Comparison of ENCODE assay signal across 17 mouse cellular contexts in the genomic region with DNA sequence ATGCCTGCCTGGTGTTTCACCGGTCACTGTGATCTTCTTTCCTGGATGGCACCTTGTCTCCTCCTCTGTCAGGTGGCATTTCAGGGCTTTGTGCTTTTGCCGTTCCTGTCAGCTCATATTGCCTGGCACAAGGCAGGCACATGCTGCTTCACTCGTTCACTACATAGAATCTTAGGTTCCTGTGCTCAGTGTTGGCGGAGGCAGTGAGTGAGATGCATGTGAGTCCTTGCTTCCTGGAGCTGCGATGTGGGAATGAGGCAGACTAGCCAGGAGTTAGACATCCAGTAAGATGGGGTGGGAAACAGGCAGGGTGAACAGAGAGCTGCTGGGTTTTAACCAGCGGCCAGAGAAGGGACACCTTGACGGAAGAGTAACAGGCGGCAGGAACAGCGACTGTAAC.
A peak's percentile ranks its signal among the peaks of the same experiment; 100 is the strongest.
DNase-seq lines count a peak whose midpoint lies in the region; ATAC-seq and TF ChIP-seq lines count a peak whose summit lies in the region.
"Had no signal": no experiment of that assay in that cellular context is flagged by ENCODE, and none has a peak within 500 bp of the region (broad histone marks: within the 10 kb centered on the region; RNA-seq: fewer than 3 reads in every experiment).

No protein-coding gene starts in this region.

- no peak overlapping the region for H3K27ac ChIP-seq in forebrain, embryonic 13.5 days
- no peak overlapping the region for H3K27ac ChIP-seq in forebrain, embryonic 16.5 days (ENCODE audit: low read length)
- H3K27ac ChIP-seq in kidney, postnatal 0 days = no peak overlapping the region
- H3K27ac ChIP-seq: forebrain, embryonic 10.5 days; heart, embryonic 10.5 days; liver, embryonic 12.5 days had no signal

- H3K4me1 ChIP-seq in forebrain, embryonic 13.5 days = peaks cover 39% of the 10 kb centered on the region
- peaks cover 13% of the 10 kb centered on the region for H3K4me1 ChIP-seq in forebrain, embryonic 16.5 days (replicated peaks; ENCODE audit: control insufficient read depth, insufficient read depth, low read length)
- H3K4me1 ChIP-seq in kidney, postnatal 0 days (replicated peaks; ENCODE audit: insufficient read depth, low read length) = peaks cover 25% of the 10 kb centered on the region

- 86% methylated on average over 9 of the region's 9 CpGs for WGBS in forebrain, embryonic 13.5 days
- WGBS in forebrain, embryonic 16.5 days = 84% methylated on average over 9 of the region's 9 CpGs
- 66% methylated on average over 9 of the region's 9 CpGs for WGBS in kidney, postnatal 0 days

- H3K9ac ChIP-seq in forebrain, embryonic 13.5 days = peak overlapping the region; percentile 35; the same call in 1 of the 2 replicates
- no peak overlapping the region for H3K9ac ChIP-seq in forebrain, embryonic 16.5 days (replicated peaks; ENCODE audit: low read depth, low read length)
- H3K9ac ChIP-seq in kidney, postnatal 0 days (ENCODE audit: low read depth, low read length) = 0 out of 2 replicates have a peak overlapping the region, but pooled peaks have one; percentile 47
- H3K9ac ChIP-seq: liver, embryonic 12.5 days had no signal

- no peaks in the 10 kb centered on the region for H3K27me3 ChIP-seq in forebrain, embryonic 13.5 days
- H3K27me3 ChIP-seq in forebrain, embryonic 16.5 days (replicated peaks; ENCODE audit: control insufficient read depth, insufficient read depth, low read length) = no peaks in the 10 kb centered on the region
- no peaks in the 10 kb centered on the region for H3K27me3 ChIP-seq in kidney, postnatal 0 days (ENCODE audit: insufficient read depth, low read length)

- H3K4me3 ChIP-seq in forebrain, embryonic 13.5 days = no peak overlapping the region
- no peak overlapping the region for H3K4me3 ChIP-seq in forebrain, embryonic 16.5 days (replicated peaks; ENCODE audit: low read length)
- no peak overlapping the region for H3K4me3 ChIP-seq in kidney, postnatal 0 days (replicated peaks; ENCODE audit: low read depth, low read length)
- H3K4me3 ChIP-seq: heart, embryonic 10.5 days; liver, embryonic 12.5 days had no signal

- H3K9me3 ChIP-seq in forebrain, embryonic 13.5 days (replicated peaks) = no peaks in the 10 kb centered on the region
- no peaks in the 10 kb centered on the region for H3K9me3 ChIP-seq in forebrain, embryonic 16.5 days (ENCODE audit: control insufficient read depth, low read length)
- H3K9me3 ChIP-seq in kidney, postnatal 0 days (replicated peaks; ENCODE audit: low read length) = no peaks in the 10 kb centered on the region
- H3K9me3 ChIP-seq: forebrain, embryonic 10.5 days; heart, embryonic 10.5 days; liver, embryonic 12.5 days had no signal

- no peak for ATAC-seq in forebrain, embryonic 13.5 days
- ATAC-seq in forebrain, embryonic 16.5 days = no peak
- no peak for ATAC-seq in kidney, postnatal 0 days (replicated peaks; ENCODE audit: low FRiP score, low read depth)
- ATAC-seq: intestine, embryonic 16.5 days; liver, embryonic 12.5 days; lung, postnatal 0 days had no signal

- H3K36me3 ChIP-seq in forebrain, embryonic 13.5 days (ENCODE audit: poor library complexity, severe bottlenecking) = no peaks in the 10 kb centered on the region
- no peaks in the 10 kb centered on the region for H3K36me3 ChIP-seq in forebrain, embryonic 16.5 days (ENCODE audit: control insufficient read depth, insufficient read depth)
- no peaks in the 10 kb centered on the region for H3K36me3 ChIP-seq in kidney, postnatal 0 days (ENCODE audit: insufficient read depth, low read length)
- H3K36me3 ChIP-seq: heart, embryonic 10.5 days; liver, embryonic 12.5 days had no signal

- TF ChIP-seq CTCF in kidney, postnatal 0 days (IDR thresholded peaks at IDR 0.05; ENCODE audit: low read depth) = no peak

- DNase-seq in kidney, postnatal 0 days (ENCODE audit: low spot score) = no peak
- no peak for DNase-seq in kidney, adult 9 months
- DNase-seq in right cerebral cortex, adult 18-20 months = peak; percentile 71
- no peak for DNase-seq in right cerebral cortex, postnatal 14 days
- peak; percentile 57 to 73 for DNase-seq in right cerebral cortex, postnatal 36 days (ENCODE audit: low spot score in 2 of 2)
- no peak for DNase-seq in lung, adult 18-20 months
- DNase-seq: cerebellum, adult 11-12 months; embryo, embryonic 11 days; gastrocnemius, postnatal 25 days; layer of hippocampus, adult 9-11 months had no signal

- H3K4me2 ChIP-seq in forebrain, embryonic 13.5 days = no peak overlapping the region
- H3K4me2 ChIP-seq in forebrain, embryonic 16.5 days (ENCODE audit: low read length) = no peak overlapping the region
- peak overlapping the region; percentile 89 for H3K4me2 ChIP-seq in kidney, postnatal 0 days (ENCODE audit: low read length)
- H3K4me2 ChIP-seq: liver, embryonic 12.5 days had no signal

Comparison
In these comparisons a context has a peak if more than half of its experiments do, and no peak if none do; other contexts are left out.
1. DNase-seq: peak in right cerebral cortex, adult 18-20 months (single experiment) and right cerebral cortex, postnatal 36 days (2 of 2); none in kidney, postnatal 0 days (single experiment), kidney, adult 9 months (single experiment), right cerebral cortex, postnatal 14 days (single experiment) and lung, adult 18-20 months (0 of 2).